Comparison of ENCODE assay signal across 11 mouse cellular contexts in the genomic region with DNA sequence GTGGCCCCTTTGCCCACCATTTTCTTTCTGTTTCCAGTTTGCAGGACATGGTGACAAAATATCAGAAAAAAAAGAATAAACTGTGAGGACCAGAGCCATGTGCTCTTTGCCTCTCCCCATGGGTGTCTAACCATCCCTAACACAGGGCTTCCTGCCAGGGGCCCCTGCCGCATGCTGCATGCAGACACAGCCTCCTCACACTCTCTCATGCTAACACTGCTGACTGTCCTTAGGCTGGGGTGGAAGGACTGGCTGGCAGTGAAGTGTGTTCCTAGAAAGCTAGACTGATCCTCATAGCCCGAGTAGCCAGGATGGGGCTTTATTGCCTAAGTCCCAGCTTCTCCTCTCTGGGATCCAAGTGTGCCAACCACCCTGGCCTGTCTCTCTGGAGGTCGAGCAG. TPM values are rescaled to one million over a fixed set of nuclear protein-coding genes. Genes with fewer than 3 reads are reported as not detected.
A peak's percentile ranks its signal among the peaks of the same experiment; 100 is the strongest.
DNase-seq lines count a peak whose midpoint lies in the region; ATAC-seq and TF ChIP-seq lines count a peak whose summit lies in the region.
"Had no signal": no experiment of that assay in that cellular context is flagged by ENCODE, and none has a peak within 500 bp of the region (broad histone marks: within the 10 kb centered on the region; RNA-seq: fewer than 3 reads in every experiment).

No protein-coding gene starts in this region.

- no peak for TF ChIP-seq POLR2A in thymus, adult 2 months (IDR thresholded peaks at IDR 0.05; ENCODE audit: control insufficient read depth, extremely low read depth, insufficient read depth, low read length, poor library complexity)

- DNase-seq in layer of hippocampus, adult 2 months (ENCODE audit: low spot score in 2 of 2) = no peak
- DNase-seq in layer of hippocampus, adult 11-12 months (ENCODE audit: low spot score) = no peak
- no peak for DNase-seq in hindbrain, postnatal 0 days (ENCODE audit: low spot score)
- DNase-seq in layer of hippocampus, adult 9-10 months (ENCODE audit: low spot score) = no peak
- no peak for DNase-seq in thymus, adult 2 months
- DNase-seq: cerebellum, adult 9-10 months; liver; lung, postnatal 14 days had no signal

- no peak for TF ChIP-seq CTCF in layer of hippocampus, adult 2 months (conservative IDR thresholded peaks at IDR 0.05)
- TF ChIP-seq CTCF in hindbrain, postnatal 0 days (IDR thresholded peaks at IDR 0.05; ENCODE audit: low read depth) = no peak
- TF ChIP-seq CTCF in thymus, adult 2 months (IDR thresholded peaks at IDR 0.05; ENCODE audit: borderline replicate concordance, control insufficient read depth, extremely low read depth, insufficient read depth, low read length, poor library complexity) = no peak

- H3K9me3 ChIP-seq in forebrain, embryonic 15.5 days = no peaks in the 10 kb centered on the region
- no peaks in the 10 kb centered on the region for H3K9me3 ChIP-seq in hindbrain, postnatal 0 days (ENCODE audit: low read length)
- H3K9me3 ChIP-seq in neural tube, embryonic 15.5 days (replicated peaks) = no peaks in the 10 kb centered on the region

- 52% methylated on average over 3 of the region's 3 CpGs for WGBS in forebrain, embryonic 15.5 days
- WGBS in hindbrain, postnatal 0 days = 28% methylated on average over 3 of the region's 3 CpGs
- 42% methylated on average over 3 of the region's 3 CpGs for WGBS in neural tube, embryonic 15.5 days
- WGBS in thymus, adult 2 months = 94% methylated on average over 3 of the region's 3 CpGs

- H3K27ac ChIP-seq in layer of hippocampus, adult 2 months = peak overlapping the region; percentile 65; the same call in 1 of the 2 replicates
- peak overlapping the region; percentile 65 for H3K27ac ChIP-seq in forebrain, embryonic 15.5 days (replicated peaks)
- H3K27ac ChIP-seq in hindbrain, postnatal 0 days = peak overlapping the region; percentile 65; the same call in 1 of the 2 replicates
- peak overlapping the region; percentile 83 for H3K27ac ChIP-seq in neural tube, embryonic 15.5 days (replicated peaks)
- no peak overlapping the region for H3K27ac ChIP-seq in thymus, adult 2 months (ENCODE audit: control insufficient read depth, insufficient read depth, low read length)

- no peak overlapping the region for H3K4me3 ChIP-seq in layer of hippocampus, adult 2 months
- H3K4me3 ChIP-seq in forebrain, embryonic 15.5 days = no peak overlapping the region
- H3K4me3 ChIP-seq in hindbrain, postnatal 0 days (ENCODE audit: low read length) = no peak overlapping the region
- no peak overlapping the region for H3K4me3 ChIP-seq in neural tube, embryonic 15.5 days (replicated peaks)
- H3K4me3 ChIP-seq in thymus, adult 2 months (ENCODE audit: control insufficient read depth, insufficient read depth, low read length) = no peak overlapping the region

- H3K27me3 ChIP-seq in forebrain, embryonic 15.5 days = no peaks in the 10 kb centered on the region
- no peaks in the 10 kb centered on the region for H3K27me3 ChIP-seq in hindbrain, postnatal 0 days (ENCODE audit: insufficient read depth, low read length)
- H3K27me3 ChIP-seq in neural tube, embryonic 15.5 days (replicated peaks) = 0 out of 2 replicates have a peak, but pooled peaks cover 2% of the 10 kb centered on the region
- H3K27me3 ChIP-seq in thymus, adult 2 months (ENCODE audit: control insufficient read depth, insufficient read depth, low read length) = no peaks in the 10 kb centered on the region

- H3K4me1 ChIP-seq in forebrain, embryonic 15.5 days = peaks cover 84% of the 10 kb centered on the region
- peaks cover 32% of the 10 kb centered on the region for H3K4me1 ChIP-seq in hindbrain, postnatal 0 days (ENCODE audit: insufficient read depth, low read length)
- peaks cover 92% of the 10 kb centered on the region for H3K4me1 ChIP-seq in neural tube, embryonic 15.5 days
- H3K4me1 ChIP-seq in thymus, adult 2 months (replicated peaks; ENCODE audit: control insufficient read depth, insufficient read depth, low read length) = no peaks in the 10 kb centered on the region

- ATAC-seq in forebrain, embryonic 15.5 days (replicated peaks) = no peak
- no peak for ATAC-seq in hindbrain, postnatal 0 days
- no peak for ATAC-seq in neural tube, embryonic 15.5 days (ENCODE audit: low FRiP score)
- ATAC-seq: CD4-positive, CD25-positive, alpha-beta regulatory T cell, adult 4 months had no signal

- 0 out of 2 replicates have a peak overlapping the region, but pooled peaks have one; percentile 23 for H3K9ac ChIP-seq in forebrain, embryonic 15.5 days (replicated peaks)
- no peak overlapping the region for H3K9ac ChIP-seq in hindbrain, postnatal 0 days (replicated peaks; ENCODE audit: low read length)
- no peak overlapping the region; the same call in 1 of the 2 replicates for H3K9ac ChIP-seq in neural tube, embryonic 15.5 days (replicated peaks)

- H3K4me2 ChIP-seq in forebrain, embryonic 15.5 days (replicated peaks) = no peak overlapping the region
- H3K4me2 ChIP-seq in hindbrain, postnatal 0 days (ENCODE audit: low read depth, low read length) = no peak overlapping the region
- H3K4me2 ChIP-seq in neural tube, embryonic 15.5 days = no peak overlapping the region

- peaks cover 15% of the 10 kb centered on the region for H3K36me3 ChIP-seq in forebrain, embryonic 15.5 days
- peaks cover 22% of the 10 kb centered on the region for H3K36me3 ChIP-seq in hindbrain, postnatal 0 days (ENCODE audit: insufficient read depth, low read length)
- peaks cover 24% of the 10 kb centered on the region for H3K36me3 ChIP-seq in neural tube, embryonic 15.5 days
- H3K36me3 ChIP-seq in thymus, adult 2 months (ENCODE audit: control insufficient read depth, insufficient read depth, low read length) = peaks cover 54% of the 10 kb centered on the region

RNA-seq across cellular contexts. Expression of a gene that starts 39.3 kb away (rescaled TPM):
- 1 to 10 TPM in 1 of 2 experiments, under 1 TPM in 1; 0.84 to 1.2 TPM for total RNA-seq in layer of hippocampus, adult 2 months (2021)
- polyA plus RNA-seq in forebrain, embryonic 15.5 days (2015; fragmentation: Nextera tagmentation; extraction: Ambion mirVana) = 10.2 and 11.2 TPM in 2 replicates
- 2.8 and 6.8 TPM in 2 replicates for total RNA-seq in hindbrain, postnatal 0 days (2014; rRNA removed)
- polyA plus RNA-seq in hindbrain, postnatal 0 days (2015; fragmentation: Nextera tagmentation; extraction: Ambion mirVana) = 4.4 and 4.6 TPM in 2 replicates
- 5.4 and 5.5 TPM in 2 replicates for polyA plus RNA-seq in neural tube, embryonic 15.5 days (2015; fragmentation: Nextera tagmentation; extraction: Ambion mirVana)
- 5.1 and 6.5 TPM in 2 replicates for polyA plus RNA-seq in thymus, adult 2 months (2012; rRNA removed)
